Mouse (Mus musculus): ENCODE measurements at regions not wholly inside any gene's neighbourhood (a gene's known extent, or its start where the extent isn't known, plus 50 kb on each side); places are given as distances from the start of the nearest gene placed in this dataset.

GRCm38 (mm10) chr13:102295079-102295478 is 398.3 kb upstream of the Cd180 start:
- TF ChIP-seq POLR2A (IDR thresholded peaks at IDR 0.05; ENCODE audit: extremely low read depth, insufficient read depth, low read length) (no peak), CTCF (IDR thresholded peaks at IDR 0.05; ENCODE audit: low read depth, low read length) (no peak)

Data from liver, adult 2 months (tissue).